Mouse (Mus musculus): ENCODE data around the gene Sirt2. TPM values are rescaled to one million over a fixed set of nuclear protein-coding genes. Genes with fewer than 3 reads are reported as not detected.

Sirt2 gene
- polyA plus RNA-seq, 2 experiments, result 18.5 to 21.3 TPM

DNA sequence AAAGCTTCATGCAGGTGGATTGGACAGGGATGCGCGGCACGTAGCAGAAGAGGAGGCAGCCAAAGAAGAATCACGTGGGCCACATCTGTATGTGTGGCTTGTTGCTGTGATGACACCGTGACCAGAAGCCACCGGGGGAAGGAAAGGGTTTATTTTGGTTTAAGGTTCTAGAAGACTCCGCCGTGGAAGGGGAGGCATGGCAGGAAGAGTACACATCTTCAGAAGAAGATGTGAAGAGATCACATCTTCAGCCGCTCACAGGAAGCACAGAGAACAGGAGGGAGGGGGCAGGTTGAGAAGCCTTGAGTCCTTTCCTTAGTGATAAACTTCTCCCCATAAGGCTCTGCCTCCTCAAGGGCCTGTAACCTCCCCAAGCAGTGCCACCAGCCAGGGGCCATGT, 33.5 kb downstream of the Sirt2 start:
- Histone ChIP-seq H3K27ac (no peak overlapping the region), H3K27me3 (ENCODE audit: control insufficient read depth, insufficient read depth, low read length) (no peaks in the 10 kb centered on the region), H3K4me2 (ENCODE audit: low read depth) (no peak overlapping the region), H3K9ac (replicated peaks) (no peak overlapping the region), H3K4me1 (replicated peaks; ENCODE audit: control insufficient read depth in 2 of 2, insufficient read depth in 2 of 2, low read length in 1 of 2) (peaks cover 26 to 31% of the 10 kb centered on the region in 2 experiments), H3K36me3 (replicated peaks; ENCODE audit: control insufficient read depth, insufficient read depth, low read depth) (no peaks in the 10 kb centered on the region), H3K4me3 (ENCODE audit: insufficient read depth in 1 of 2, low read depth in 2 of 2, low read length in 2 of 2) (no peak overlapping the region), H3K9me3 (ENCODE audit: control insufficient read depth, low read length) (no peaks in the 10 kb centered on the region)
- no peak for TF ChIP-seq EP300 (IDR thresholded peaks at IDR 0.05; ENCODE audit: low read depth)
- TF ChIP-seq CTCF (IDR thresholded peaks at IDR 0.05; ENCODE audit: low read depth), result no peak
- no peak for DNase-seq (ENCODE audit: low read depth in 3 of 3, low spot score in 3 of 3)
- 82% methylated on average over 9 of the region's 9 CpGs for WGBS (ENCODE audit: insufficient replicate concordance)
- no peak for ATAC-seq (ENCODE audit: insufficient read depth)

DNA sequence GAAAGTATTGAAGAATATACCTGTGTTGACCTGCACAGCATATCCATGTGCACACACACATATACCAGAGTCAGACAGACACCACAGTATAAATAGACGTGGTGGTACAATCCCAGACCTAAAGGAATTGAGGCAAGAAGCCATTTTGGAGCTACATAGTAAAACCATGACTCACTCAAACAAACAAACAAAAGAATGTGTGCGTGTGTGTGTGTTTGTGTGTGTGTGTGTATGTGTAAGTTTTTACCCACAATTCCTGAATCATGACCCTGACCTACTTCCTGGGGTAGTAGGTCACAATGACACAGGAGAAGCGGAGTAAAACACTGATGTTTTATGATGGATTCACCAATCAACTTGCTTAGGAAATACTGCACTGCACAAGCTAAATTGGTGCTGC, 34.9 kb downstream of the Sirt2 start:
- no peak for DNase-seq (ENCODE audit: low read depth in 3 of 3, low spot score in 3 of 3)
- TF ChIP-seq CTCF (IDR thresholded peaks at IDR 0.05; ENCODE audit: low read depth) (no peak), EP300 (IDR thresholded peaks at IDR 0.05; ENCODE audit: low read depth) (no peak)
- no peak overlapping the region for H3K4me3 ChIP-seq (ENCODE audit: insufficient read depth in 1 of 2, low read depth in 2 of 2, low read length in 2 of 2)
- H3K4me1 ChIP-seq (replicated peaks; ENCODE audit: control insufficient read depth in 2 of 2, insufficient read depth in 2 of 2, low read length in 1 of 2), result peaks cover 24 to 27% of the 10 kb centered on the region in 2 experiments
- no peak overlapping the region for H3K27ac ChIP-seq
- H3K9ac ChIP-seq (replicated peaks), result no peak overlapping the region
- H3K9me3 ChIP-seq (ENCODE audit: control insufficient read depth, low read length), result no peaks in the 10 kb centered on the region
- WGBS (ENCODE audit: insufficient replicate concordance), result 70% methylated on average over 3 of the region's 3 CpGs
- no peaks in the 10 kb centered on the region for H3K27me3 ChIP-seq (ENCODE audit: control insufficient read depth, insufficient read depth, low read length)
- H3K4me2 ChIP-seq (ENCODE audit: low read depth), result no peak overlapping the region
- ATAC-seq (ENCODE audit: insufficient read depth), result no peak
- H3K36me3 ChIP-seq (replicated peaks; ENCODE audit: control insufficient read depth, insufficient read depth, low read depth), result no peaks in the 10 kb centered on the region

DNA sequence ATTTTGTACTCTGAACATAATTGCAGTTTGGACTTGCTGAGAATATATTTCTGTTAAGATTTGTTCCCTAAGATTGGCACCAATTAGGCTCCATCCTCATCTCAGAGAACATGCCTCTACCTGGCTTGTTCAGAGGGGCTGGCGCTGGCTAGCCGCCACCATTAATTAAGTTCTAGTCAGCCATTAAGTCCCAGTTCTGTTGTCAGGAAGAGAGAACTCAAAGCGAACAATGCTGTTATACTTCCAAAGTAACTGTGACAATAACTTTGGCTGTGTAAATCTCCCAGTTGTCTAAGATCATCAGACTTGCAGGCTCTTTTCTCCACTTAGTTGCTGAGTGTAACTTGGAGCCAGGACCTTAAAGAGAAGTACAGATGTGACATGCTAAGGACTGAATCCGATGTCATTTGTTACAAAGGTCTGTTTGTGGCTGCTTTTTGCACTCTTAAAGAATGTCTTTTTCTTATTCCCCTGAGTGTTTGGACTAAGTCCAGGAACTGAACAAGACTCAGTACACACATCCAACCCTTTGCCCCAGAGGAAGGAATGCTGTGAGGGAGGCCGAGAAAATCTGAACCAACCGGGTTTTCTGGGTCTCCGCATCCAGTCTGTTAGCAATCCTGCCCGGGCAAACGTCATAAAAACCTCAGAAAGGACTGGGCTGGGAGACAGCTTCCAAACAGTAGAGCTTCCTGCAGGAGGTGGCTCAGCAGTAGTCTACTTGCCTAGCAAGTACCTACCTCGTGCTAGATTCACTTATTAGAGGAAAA, 35.6 kb downstream of the Sirt2 start:
- no peaks in the 10 kb centered on the region for H3K27me3 ChIP-seq (ENCODE audit: control insufficient read depth, insufficient read depth, low read length)
- TF ChIP-seq EP300 (IDR thresholded peaks at IDR 0.05; ENCODE audit: low read depth) (no peak), CTCF (IDR thresholded peaks at IDR 0.05; ENCODE audit: low read depth) (no peak)
- no peak overlapping the region for H3K9ac ChIP-seq (replicated peaks)
- H3K4me3 ChIP-seq (ENCODE audit: insufficient read depth in 1 of 2, low read depth in 2 of 2, low read length in 2 of 2), result no peak overlapping the region
- H3K4me2 ChIP-seq (ENCODE audit: low read depth), result no peak overlapping the region
- H3K9me3 ChIP-seq (ENCODE audit: control insufficient read depth, low read length), result no peaks in the 10 kb centered on the region
- no peak overlapping the region for H3K27ac ChIP-seq
- H3K4me1 ChIP-seq (replicated peaks; ENCODE audit: control insufficient read depth in 2 of 2, insufficient read depth in 2 of 2, low read length in 1 of 2), result peaks cover 20 to 27% of the 10 kb centered on the region in 2 experiments
- DNase-seq (ENCODE audit: low read depth in 3 of 3, low spot score in 3 of 3), result no peak
- no peaks in the 10 kb centered on the region for H3K36me3 ChIP-seq (replicated peaks; ENCODE audit: control insufficient read depth, insufficient read depth, low read depth)
- 51% methylated on average over 10 of the region's 10 CpGs for WGBS (ENCODE audit: insufficient replicate concordance)
- ATAC-seq (ENCODE audit: insufficient read depth), result no peak

DNA sequence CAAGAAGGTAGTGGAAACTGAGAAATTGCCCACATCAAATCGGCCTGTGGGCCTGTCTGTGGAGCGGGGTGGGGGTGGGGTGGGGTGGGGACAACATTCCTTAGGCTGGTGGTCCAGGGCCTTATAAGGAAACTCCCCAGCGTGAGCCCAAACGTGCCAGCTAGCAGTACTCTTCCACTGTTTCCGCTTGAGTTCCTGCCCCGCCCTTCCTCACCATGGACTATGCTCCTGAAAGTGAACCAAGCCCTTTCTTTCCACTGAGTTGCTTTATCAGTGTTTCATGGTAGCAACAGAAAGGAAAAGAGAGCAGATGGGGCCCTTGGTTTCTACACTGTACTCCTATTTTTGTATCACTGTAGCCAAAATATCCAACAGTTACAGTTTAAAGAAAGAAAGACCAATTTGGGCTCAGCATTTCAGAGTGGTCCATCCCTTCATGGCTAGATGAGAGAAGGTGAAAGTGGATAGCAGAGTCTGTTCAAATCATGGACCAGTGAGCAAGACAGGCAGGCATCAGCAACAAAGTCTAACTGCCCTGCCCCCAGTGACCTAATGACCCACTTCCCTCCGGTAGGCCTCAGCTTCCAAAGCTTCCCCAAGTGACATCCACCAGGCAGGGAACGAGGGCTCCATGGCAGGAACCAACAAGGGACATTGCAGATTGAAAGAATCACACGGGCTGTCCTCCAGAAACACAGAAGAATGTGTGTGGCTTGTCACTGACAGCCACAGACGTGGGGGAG, 36.5 kb downstream of the Sirt2 start:
- H3K4me2 ChIP-seq (ENCODE audit: low read depth), result peak overlapping the region; percentile 25
- ATAC-seq (ENCODE audit: insufficient read depth) (peak; percentile 47; the same call in 1 of the 2 replicates), DNase-seq (ENCODE audit: low read depth in 3 of 3, low spot score in 3 of 3) (no peak)
- no peaks in the 10 kb centered on the region for H3K27me3 ChIP-seq (ENCODE audit: control insufficient read depth, insufficient read depth, low read length)
- TF ChIP-seq EP300 (IDR thresholded peaks at IDR 0.05; ENCODE audit: low read depth), result no peak
- TF ChIP-seq CTCF (IDR thresholded peaks at IDR 0.05; ENCODE audit: low read depth), result no peak
- no peaks in the 10 kb centered on the region for H3K9me3 ChIP-seq (ENCODE audit: control insufficient read depth, low read length)
- H3K9ac ChIP-seq (replicated peaks), result no peak overlapping the region
- H3K36me3 ChIP-seq (replicated peaks; ENCODE audit: control insufficient read depth, insufficient read depth, low read depth), result no peaks in the 10 kb centered on the region
- peak overlapping the region; percentile 0 for H3K27ac ChIP-seq
- 11% methylated on average over 10 of the region's 10 CpGs for WGBS (ENCODE audit: insufficient replicate concordance)
- H3K4me1 ChIP-seq (replicated peaks; ENCODE audit: control insufficient read depth in 2 of 2, insufficient read depth in 2 of 2, low read length in 1 of 2), result peaks cover 25 to 32% of the 10 kb centered on the region in 2 experiments
- no peak overlapping the region for H3K4me3 ChIP-seq (ENCODE audit: insufficient read depth in 1 of 2, low read depth in 2 of 2, low read length in 2 of 2)

DNA sequence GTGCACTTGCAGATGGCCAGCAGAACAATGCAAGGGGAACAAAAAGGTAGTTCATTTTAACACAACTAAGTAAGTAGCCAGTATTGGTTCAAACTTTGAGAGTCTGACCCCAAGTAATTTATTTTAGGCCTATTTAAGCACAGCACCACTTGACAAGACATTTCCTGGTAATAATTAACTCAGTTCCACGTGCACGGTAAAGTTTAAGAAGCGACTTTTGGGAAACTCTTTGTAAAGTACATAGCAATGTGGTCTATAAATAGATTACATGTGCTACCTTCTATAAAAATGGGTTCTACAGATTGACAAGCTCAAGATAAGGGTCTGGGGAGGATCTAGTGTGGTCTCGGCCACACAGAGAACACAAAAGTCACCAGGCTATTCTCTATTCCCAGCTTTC, 37.2 kb downstream of the Sirt2 start:
- Histone ChIP-seq H3K9ac (replicated peaks) (no peak overlapping the region), H3K4me1 (replicated peaks; ENCODE audit: control insufficient read depth in 2 of 2, insufficient read depth in 2 of 2, low read length in 1 of 2) (peaks cover 28 to 37% of the 10 kb centered on the region in 2 experiments), H3K27ac (peak overlapping the region; percentile 0), H3K4me3 (ENCODE audit: insufficient read depth in 1 of 2, low read depth in 2 of 2, low read length in 2 of 2) (no peak overlapping the region), H3K36me3 (replicated peaks; ENCODE audit: control insufficient read depth, insufficient read depth, low read depth) (no peaks in the 10 kb centered on the region), H3K27me3 (ENCODE audit: control insufficient read depth, insufficient read depth, low read length) (no peaks in the 10 kb centered on the region), H3K4me2 (ENCODE audit: low read depth) (no peak overlapping the region), H3K9me3 (ENCODE audit: control insufficient read depth, low read length) (no peaks in the 10 kb centered on the region)
- 26% methylated on average over 4 of the region's 4 CpGs for WGBS (ENCODE audit: insufficient replicate concordance)
- ATAC-seq (ENCODE audit: insufficient read depth) (no peak), DNase-seq (ENCODE audit: low read depth in 3 of 3, low spot score in 3 of 3) (no peak)
- TF ChIP-seq EP300 (IDR thresholded peaks at IDR 0.05; ENCODE audit: low read depth), result no peak
- TF ChIP-seq CTCF (IDR thresholded peaks at IDR 0.05; ENCODE audit: low read depth), result no peak
